Mouse (Mus musculus): ENCODE results near the gene Aurkb.

- no peak for TF ChIP-seq HCFC1 (IDR thresholded peaks at IDR 0.05; ENCODE audit: borderline replicate concordance, insufficient read depth, low read length)
- TF ChIP-seq CHD2 (IDR thresholded peaks at IDR 0.05; ENCODE audit: low read depth, low read length), result no peak
- no peak for TF ChIP-seq ZNF384 (IDR thresholded peaks at IDR 0.05; ENCODE audit: low read depth, low read length)
- no peak for TF ChIP-seq ZC3H11A (IDR thresholded peaks at IDR 0.05; ENCODE audit: borderline replicate concordance, low read depth, low read length)
Observed at GRCm38 (mm10) chr11:69077316-69077715, 31.9 kb downstream of the Aurkb start.
